Mouse (Mus musculus) layer of hippocampus, adult 11-12 months (tissue): ENCODE data around the gene B230104I21Rik.

Experiments
- DNase-seq: peaks from one replicate; pipeline ENCODE4 v3.0.0; 2022; ENCODE audit warnings: low spot score

The B230104I21Rik gene

GRCm38 (mm10) chr4:154348197-154348786 lies 12.4 kb downstream of the B230104I21Rik start:
- no peak for DNase-seq

- no peak for DNase-seq
Measured at GRCm38 (mm10) chr4:154352246-154352645, 16.3 kb downstream of the B230104I21Rik start.

- DNase-seq, result no peak
Measured at GRCm38 (mm10) chr4:154355408-154355807, 19.5 kb downstream of the B230104I21Rik start.

GRCm38 (mm10) chr4:154358370-154358769 lies 22.4 kb downstream of the B230104I21Rik start:
- DNase-seq, result no peak

- DNase-seq, result no peak
Measured at GRCm38 (mm10) chr4:154358816-154359215, 22.9 kb downstream of the B230104I21Rik start.

- DNase-seq, result no peak
Measured at GRCm38 (mm10) chr4:154359762-154360300, 23.9 kb downstream of the B230104I21Rik start.

GRCm38 (mm10) chr4:154360441-154360840 lies 24.5 kb downstream of the B230104I21Rik start:
- DNase-seq, result no peak

GRCm38 (mm10) chr4:154360850-154361249 lies 24.9 kb downstream of the B230104I21Rik start:
- DNase-seq, result no peak

- no peak for DNase-seq
Measured at GRCm38 (mm10) chr4:154364752-154365151, 28.8 kb downstream of the B230104I21Rik start.

- DNase-seq, result no peak
Measured at GRCm38 (mm10) chr4:154366836-154367235, 30.9 kb downstream of the B230104I21Rik start.

GRCm38 (mm10) chr4:154369089-154369488 lies 33.2 kb downstream of the B230104I21Rik start:
- no peak for DNase-seq

- DNase-seq, result no peak
Measured at GRCm38 (mm10) chr4:154370841-154371240, 34.9 kb downstream of the B230104I21Rik start.

- no peak for DNase-seq
Measured at GRCm38 (mm10) chr4:154371542-154372247, 35.8 kb downstream of the B230104I21Rik start.

- no peak for DNase-seq
Measured at GRCm38 (mm10) chr4:154375939-154376625, 40.2 kb downstream of the B230104I21Rik start.

GRCm38 (mm10) chr4:154378876-154379275 lies 42.9 kb downstream of the B230104I21Rik start:
- no peak for DNase-seq

- no peak for DNase-seq
Measured at GRCm38 (mm10) chr4:154385208-154385607, 49.3 kb downstream of the B230104I21Rik start.

- no peak for DNase-seq
Measured at GRCm38 (mm10) chr4:154385918-154386317, 50.0 kb downstream of the B230104I21Rik start.

- DNase-seq, result no peak
Measured at GRCm38 (mm10) chr4:154386810-154387209, 50.9 kb downstream of the B230104I21Rik start.

- DNase-seq, result no peak
Measured at GRCm38 (mm10) chr4:154389641-154390040, 53.7 kb downstream of the B230104I21Rik start.

- peak; percentile 43 for DNase-seq
Measured at GRCm38 (mm10) chr4:154390333-154391080, 54.6 kb downstream of the B230104I21Rik start.

- no peak for DNase-seq
Measured at GRCm38 (mm10) chr4:154392641-154393040, 56.7 kb downstream of the B230104I21Rik start.
